Mouse (Mus musculus) T-helper 2 cell (primary cell): ENCODE measurements around the gene Gm10964.

ENCODE experiments used
- in situ Hi-C: fragments of 300-600 bp; cut with MboI, MseI; formaldehyde crosslinking; loops from one replicate; pipeline ENCODE4 v1.15.1; 2025; ENCODE audit warnings: high pct_unique_total_duplicates

The Gm10964 gene

DNA sequence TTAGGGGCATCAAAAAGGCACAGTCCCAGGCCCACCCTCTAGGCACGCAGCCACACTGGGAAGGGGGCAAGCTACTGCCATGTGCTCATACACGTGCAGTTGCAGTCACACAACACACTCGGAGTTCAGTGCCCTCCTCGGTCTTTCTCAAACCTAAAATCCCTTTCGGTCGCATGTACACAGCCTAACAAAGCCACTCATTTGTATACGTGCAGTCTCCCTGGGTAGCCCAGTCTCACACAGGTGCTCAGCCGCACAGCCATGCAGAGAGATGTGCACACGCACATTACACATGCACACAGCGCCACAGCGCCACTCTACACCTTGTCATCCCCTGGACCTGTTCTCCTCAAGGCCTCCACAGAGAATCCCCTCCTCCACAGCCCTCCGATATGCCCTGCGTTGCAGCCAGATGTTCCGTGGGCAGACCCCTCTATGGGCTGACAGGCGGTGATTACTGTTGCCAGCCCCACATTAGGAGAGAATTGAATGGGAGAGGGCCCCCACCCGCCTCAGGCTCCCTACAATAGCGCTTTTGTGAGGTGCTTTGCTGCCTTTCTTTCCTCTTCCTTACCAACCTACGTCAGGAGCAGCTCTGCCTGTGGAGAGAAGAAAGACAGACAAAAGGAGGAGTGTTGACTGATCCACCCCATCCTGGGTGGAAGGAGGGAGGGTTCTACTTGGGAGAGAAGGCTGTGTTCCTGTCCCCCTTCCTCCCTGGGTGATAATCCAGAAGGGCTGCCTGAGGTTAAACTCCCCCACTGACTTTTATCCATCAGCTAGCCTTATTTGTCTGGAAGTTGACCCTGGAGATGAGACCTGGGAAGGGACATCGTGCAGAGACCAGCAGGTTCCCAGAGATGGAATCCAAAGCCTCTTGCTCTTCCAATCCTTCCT, 5.1 kb upstream of the Gm10964 start:
- in situ Hi-C loops, result no loop called here

DNA sequence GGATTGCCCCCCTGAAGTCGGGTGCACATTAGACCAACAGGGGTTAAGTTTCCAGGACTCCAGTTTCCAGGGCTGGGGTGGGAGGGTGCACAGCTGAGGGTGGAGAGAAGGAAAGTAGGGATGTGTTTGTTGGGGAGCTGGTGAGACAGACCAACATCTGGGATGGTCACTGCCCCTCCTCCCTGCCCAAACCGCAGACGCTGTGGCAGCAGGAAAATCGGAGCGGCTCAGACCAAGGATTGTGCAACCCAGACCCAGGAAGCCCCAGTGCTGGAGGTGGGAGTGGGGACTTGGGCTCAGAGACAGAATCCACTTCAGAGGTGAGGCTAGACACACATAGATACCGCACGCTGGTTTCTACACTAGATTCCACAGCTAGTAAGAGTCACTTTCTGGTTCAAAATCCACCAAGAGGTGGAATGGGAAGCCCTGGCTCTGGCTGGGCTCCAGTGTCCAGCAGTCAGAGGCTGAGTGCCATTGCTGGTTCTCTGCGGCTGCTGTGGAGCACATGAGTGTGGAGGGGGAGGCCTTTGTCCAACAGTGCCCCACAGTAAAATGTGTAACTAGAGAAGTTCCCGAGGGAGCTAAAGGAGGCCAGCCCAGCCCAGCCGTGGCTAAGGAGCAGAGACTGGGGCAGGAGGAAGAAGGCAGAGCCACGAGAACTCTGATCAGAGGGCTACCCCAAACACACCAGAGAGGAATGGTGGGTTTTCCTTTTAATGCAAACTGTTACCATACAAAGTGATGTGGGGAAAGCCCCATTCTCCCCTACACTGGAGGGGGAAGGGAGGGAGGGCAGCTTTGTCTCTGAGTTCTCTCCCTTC, 4.3 kb upstream of the Gm10964 start:
- in situ Hi-C loops, result loop anchor here (5.0 kb wide), 1 partner anchor 343 kb away; no protein-coding TSS in a partner anchor

DNA sequence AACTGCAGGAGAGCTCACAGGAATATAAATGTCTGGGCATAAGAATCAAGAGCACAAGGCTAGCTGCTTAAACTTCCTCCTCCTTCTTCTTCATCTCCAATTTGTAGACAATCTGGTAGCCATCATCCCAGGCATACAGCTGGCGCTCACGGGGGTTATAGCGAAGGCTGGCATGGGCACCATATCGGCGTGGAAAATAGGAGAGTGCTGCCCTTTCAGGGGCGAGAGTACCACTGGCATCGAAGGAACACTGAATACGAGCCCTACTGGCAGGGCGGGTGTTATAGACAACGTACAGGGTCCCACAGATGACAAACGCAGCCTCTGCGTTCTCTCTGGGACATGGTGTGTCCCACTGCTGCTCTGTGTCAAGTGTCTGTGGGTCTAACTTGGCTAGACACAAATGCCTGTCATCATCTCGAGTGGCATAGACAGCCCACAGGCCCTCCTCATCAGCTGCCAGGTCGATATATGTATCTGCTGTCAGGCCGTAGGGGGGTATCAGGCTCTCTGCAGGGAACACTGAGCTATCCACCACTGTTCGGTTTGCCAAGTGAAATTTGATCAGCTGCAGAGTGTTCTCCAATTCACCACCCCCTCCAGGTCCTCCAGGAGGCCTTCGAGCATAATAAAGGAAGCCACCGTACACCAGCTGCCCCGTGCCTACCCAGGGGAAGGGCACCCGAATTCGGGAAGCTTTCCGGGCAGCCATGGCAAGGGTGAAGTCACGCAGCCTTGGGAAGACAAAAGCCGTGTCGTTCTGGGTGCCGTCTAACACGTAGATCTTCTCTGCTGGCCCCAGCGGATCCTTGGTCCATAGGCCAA, 3.2 kb upstream of the Gm10964 start:
- in situ Hi-C loops, result loop anchor here (5.0 kb wide), 1 partner anchor 344 kb away; no protein-coding TSS in a partner anchor

DNA sequence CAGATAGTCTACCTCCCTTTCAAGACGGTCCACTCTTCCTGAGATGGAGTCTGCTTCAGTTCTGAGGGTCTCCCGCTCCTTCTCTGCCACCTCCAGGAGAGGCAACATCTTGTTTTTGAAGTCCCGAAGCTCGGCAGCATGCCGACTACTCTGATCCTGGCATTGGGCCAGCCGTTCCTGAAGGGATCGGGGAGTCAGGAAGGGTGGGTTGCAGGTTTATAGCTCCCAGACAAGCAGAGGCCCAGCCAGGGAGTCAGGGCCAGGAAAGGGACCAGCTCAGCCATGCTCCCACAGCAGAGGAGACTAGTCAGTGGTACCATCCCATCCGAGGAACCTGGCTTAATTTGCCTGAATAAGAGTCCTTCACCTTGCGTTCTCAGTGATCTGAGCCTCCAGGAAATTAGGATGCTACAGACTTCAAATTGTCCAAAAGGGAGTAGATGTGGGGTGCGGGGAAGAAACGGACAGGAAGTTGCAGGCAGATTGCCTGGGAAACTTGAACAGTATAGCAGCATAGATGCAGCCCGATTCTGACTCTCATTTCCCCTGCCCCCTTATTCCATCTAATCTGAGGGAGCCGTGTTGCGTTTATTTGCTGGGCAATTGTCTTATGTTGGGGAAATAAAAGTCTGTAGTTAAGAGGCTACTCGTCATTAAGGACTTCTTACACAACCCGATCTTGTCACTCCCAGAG, 2.0 kb upstream of the Gm10964 start:
- in situ Hi-C loops, result loop anchor here (5.0 kb wide), 1 partner anchor 345 kb away; no protein-coding TSS in a partner anchor

DNA sequence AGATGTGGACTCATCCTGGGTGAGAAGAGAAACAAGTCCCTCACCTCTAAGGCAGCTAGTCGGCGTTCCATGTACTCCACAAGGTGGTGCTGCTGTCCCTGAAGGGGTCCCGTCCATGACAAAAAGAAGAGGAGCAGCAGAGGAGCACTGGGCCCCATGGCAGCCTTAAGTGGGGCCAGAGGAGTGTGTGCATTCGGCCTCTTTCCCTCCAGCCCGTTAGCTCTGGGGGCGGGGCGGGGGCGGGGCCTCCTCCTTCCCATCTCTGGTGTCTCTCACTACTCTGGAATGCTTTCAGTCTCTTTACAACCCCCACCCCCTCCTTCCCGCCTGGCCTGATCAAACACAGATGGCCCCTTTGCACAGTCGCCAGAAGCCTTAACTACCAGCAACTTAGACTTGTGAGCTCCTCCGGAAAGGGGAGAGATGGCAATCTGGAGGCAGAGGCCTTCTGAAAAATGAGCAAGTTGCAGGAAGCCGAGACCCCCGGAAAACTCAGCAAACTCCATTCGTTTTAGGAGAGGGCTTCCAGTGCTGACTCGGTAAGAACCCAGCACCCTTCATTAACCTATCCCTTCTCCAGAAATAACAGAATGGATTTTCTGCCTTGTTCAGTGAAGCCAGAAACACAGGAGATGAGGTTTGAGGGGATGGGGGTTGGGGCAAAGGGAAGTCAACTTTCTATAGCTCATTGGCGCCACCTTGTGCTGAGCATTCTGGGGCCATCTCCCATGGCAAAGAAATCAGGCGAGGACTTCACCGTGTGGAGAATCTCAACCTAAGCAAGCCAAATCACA, 1.2 kb upstream of the Gm10964 start, which contains the start of gene Olfml3:
Olfml3 (minus strand) TSS at position 224 of the 794 bp plus-strand sequence.
- in situ Hi-C loops, result loop anchor here (5.0 kb wide), 1 partner anchor 346 kb away; no protein-coding TSS in a partner anchor

DNA sequence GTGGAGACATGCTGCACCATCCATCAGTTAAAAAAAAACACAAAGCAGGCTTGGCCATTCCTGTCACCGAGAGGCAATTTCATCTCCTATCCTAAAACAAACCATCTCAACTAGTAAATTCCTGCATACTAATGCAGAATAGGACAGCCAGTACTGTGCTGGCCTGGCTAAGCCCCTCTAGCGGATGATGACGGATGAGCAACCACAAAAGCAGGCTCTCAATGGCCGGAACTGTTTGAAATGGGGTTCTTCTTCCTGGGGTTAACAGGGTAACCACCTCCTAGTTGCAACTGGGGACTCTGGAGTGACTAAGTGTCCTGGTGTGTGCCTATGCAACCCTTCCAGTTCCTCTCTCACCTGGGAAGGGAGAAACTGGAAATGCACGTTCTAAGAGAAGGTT, 1.2 kb downstream of the Gm10964 start:
- in situ Hi-C loops, result no loop called here

DNA sequence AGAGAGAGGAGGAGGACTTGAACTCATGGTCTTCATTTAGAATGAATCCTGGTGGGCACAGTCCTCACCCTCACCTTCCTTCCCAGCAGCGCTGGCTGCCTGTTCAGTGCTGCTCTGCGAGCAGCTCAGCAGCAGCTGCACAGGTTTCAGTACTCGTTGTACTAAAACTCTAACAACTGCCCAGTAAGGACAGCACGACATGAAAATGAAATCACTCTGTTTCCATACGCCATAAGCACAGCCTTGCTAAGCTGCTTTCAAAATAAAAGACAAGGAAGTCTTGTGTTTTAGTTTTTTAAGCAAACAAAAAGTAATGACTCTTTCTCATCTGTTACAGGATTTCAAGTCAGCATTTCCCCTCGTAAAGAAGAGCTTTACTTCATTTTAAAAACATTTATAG, 4.0 kb downstream of the Gm10964 start:
- in situ Hi-C loops, result no loop called here

DNA sequence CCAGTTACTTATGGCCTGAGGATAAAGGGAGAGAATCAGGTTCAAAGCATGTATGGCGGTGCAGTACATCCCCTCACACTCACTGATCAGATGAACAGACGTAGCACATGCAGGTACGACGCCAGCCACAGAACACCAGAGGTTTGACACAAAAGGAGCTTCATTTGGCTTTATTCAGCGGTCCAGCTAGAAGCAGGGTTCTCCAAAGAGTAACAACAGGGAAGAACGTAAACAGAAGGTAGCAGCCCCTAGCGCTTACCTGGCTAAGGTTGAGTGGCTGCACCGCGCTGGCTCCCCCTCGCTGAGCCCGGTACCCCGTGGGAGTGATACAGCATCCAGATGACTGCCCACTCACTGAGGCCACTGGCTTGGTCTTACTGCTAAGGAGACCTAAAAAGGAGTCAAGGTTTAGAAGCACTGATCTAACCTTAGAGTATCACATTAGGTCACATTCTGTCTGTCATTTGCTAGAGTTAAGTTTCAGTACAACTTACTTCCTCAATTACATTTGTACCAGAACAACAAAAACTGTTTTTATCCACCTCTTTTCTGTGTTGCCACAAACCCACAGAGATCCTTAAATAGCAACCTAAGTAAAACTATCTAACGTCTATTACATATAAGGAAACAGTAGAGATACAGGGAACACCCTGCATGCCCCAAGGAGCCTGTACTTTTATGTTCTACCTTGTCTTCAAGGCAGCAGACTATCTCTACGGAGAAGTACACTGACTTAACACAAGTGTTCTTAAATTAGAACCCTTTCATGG, 6.0 kb downstream of the Gm10964 start:
- in situ Hi-C loops, result no loop called here

DNA sequence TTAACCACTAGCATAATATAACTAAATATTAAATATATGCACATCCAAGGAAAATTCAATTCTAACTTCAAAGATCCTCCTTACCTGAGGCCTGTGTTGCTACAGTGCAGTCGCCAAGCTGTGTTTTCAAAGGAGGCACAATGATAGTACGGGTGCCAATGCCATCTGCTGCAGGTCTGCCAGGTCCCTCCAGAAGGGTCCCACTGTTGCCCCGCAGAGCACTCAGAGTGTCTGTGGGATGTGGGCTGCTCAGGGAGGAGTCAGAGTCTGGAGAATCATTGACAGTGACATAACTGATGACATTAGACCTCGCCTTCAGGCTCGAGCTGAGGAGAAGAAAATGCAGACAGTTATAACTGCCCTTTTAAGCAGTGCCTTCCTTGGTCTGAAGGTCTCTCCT, 7.5 kb downstream of the Gm10964 start:
- in situ Hi-C loops, result no loop called here

DNA sequence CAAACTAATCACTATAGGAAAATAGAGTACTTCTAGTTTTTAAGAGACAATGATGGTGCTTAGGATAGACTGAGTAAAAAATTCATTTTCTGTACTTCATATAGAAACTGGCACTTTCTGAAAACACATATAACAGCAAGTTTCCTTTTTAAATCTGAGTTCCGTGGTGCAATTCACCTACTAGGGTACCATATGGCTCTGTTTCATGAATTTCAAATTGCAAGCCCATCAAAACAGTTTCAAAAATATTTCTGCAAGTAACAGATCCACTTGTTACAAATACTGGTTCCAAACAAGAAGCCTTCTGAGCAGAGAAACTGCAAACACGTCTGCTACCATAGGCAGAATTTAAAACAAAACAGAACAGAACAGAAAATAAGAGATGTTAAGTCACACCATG, 12.4 kb downstream of the Gm10964 start:
- in situ Hi-C loops, result no loop called here

DNA sequence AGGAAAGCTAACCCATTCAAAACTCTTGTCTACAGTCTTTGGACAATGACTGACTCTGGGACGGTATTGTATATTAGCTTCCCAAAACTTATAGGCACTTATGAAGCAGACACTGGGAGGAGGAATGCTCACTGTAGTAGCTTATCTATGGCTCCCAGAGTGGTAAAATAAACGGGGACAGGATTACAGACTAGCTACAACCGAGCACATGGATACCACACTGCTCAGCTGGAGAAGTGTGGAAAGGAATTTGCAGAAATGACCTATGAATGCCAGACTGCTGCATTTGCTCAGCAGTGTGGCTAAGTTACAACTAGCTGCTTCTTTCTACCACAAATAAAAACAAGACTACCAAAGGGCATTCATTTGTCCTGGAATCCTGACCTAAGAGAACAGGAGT, 16.2 kb downstream of the Gm10964 start:
- in situ Hi-C loops, result no loop called here

DNA sequence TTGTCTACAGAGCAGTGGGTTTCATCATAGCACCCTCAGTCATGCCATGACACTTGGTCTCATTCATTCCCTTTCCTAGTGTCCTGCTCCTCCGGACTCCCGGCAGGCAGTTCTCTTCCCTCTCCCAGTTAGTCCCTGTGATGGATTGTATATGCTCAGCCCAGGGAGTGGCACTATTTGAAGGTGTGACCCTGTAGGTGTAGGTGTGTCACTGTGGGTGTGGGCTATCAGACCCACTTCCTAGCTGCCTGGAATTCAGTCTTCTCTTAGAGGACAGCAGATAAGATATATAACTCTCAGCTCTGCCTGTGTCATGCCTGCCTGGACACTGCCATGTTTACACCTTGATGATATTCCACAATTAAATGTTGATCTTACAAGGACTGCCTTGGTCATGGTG, 17.8 kb downstream of the Gm10964 start:
- in situ Hi-C loops, result no loop called here

DNA sequence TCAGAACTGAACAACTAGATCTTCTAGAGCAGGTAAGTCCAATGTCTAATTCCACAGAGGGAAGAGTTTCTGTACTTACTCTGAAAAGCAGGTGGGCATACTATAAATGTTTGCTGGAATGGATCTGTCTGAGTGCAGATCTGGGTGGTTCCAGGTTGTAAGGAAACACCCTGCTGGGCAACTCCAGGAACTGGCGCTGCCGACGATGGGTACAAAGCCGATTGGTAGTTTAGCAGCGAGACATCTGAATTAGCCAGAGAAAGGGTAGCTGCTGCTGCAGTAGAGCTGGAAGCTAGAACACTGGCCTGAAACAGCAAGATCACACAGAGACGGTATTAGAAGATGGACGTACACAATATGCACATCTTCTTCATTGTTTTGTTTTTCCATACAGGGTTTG, 19.3 kb downstream of the Gm10964 start:
- in situ Hi-C loops, result no loop called here

DNA sequence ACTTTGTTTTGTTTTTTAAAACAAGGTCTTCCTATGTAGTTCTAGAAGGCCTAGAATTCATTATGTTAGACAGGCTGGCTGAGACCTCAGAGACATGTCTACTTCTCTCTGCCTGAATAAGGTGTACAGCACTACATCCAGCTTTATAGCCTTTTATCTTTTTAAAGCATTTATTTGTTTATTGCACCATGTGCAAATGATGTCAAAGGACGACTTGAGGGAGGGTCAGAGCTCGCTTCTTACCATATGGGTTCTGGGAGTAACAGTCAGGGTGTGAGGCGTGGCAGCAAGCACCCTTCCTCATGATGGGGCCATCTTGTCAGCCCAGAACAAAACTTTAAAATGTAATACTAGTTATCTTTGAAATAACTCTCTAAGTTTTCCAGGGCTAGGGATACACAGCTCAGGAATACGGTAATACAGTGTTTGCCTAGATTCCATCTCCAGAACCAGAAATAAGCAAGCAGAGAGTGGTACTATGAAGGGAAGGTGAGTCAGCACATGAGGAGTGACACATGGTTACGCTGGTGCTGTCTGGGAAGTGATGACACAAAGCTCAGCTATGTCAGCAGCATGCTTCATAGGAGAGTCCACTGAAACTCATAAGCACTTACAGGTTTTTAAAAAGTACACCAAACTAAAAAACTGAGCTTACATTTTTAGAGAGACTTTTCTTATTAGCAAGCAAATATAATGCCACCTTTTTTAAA, 20.2 kb downstream of the Gm10964 start:
- in situ Hi-C loops, result no loop called here

DNA sequence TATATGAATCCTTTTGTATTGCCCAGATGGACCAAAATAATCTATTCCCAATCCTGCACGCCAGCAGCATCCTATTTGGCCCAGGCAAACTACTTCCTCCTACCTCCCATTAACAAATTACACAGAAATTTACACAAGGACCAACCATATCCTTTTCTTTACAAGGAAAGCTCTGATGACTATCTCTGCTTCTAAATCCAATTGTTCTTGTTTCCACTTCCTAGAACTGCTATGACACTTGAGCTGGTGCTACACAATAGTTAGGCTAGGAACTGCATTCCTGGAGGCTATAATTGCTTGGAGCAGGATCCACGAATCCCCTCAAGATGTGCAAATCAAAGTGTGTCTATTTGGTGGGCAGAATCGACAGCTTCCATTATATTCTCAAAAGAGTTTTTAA, 27.6 kb downstream of the Gm10964 start:
- in situ Hi-C loops, result no loop called here

DNA sequence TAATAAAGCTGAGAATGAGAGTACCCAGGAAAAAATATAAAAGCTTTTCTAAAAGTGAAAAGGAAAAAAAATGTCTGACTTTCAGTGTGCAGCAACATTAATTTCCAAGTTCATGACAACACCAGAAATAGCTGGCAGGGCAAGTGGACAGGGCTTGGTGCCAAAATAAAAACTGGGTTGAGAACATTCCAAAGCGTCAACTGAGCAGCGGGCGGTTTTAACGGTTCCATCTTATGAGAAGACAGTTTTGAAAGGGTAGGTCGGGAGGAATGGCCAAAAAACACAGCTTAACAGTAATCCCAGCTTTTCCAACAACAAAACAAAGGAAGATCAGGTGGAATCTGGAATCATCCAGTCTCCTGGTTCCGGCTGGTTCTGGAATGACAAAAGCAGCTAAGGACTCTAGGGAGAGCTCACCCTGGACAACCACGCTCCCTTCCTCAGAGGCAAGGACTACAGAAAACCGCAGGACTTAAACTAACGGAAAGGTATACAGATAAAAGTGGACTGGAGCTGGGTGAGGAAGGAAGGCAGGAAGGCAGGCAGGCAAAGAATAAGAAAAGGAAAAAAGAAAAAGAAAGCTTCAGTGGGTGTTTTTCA, 32.5 kb downstream of the Gm10964 start:
- in situ Hi-C loops, result no loop called here

DNA sequence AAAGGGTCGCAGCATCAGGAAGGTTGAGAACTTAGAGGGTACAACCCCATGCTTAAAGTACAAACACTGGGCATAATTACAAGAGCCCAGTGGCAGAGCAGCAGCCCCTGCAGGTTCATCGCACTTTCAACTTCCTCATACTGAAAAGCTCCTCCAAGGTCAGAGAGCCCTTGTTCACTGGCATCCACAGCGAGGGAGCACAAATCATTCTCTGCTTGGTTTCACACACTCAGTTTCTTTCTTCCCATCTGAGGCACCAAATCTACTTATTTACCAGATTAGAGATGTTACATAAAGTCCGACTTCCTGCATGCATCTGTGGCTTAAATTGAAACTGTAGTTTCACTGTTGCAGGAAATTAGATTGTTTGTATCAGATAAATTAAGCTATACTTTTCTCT, 33.7 kb downstream of the Gm10964 start:
- in situ Hi-C loops, result no loop called here

DNA sequence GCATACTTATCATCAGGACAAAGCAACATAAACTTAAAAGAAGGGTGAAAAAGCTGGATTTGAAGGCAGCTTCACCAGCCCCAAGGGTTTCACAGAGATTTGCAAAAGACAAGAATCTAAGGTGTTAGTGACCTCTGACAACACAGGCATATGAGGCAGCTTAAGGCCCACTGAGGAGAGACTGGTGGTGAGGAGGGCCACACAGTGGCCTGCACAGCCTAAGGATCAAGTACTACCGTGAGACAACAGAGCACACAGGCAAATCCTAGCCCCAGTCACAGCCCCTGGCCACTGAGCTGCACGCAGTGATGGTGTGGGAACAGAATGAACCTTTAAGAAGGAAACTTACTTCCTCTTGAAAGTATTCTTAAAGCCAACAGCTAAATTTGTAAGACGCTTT, 34.3 kb downstream of the Gm10964 start:
- in situ Hi-C loops, result no loop called here
